Mouse (Mus musculus): ENCODE measurements around the gene Cpa4. TPM values are rescaled to one million over a fixed set of nuclear protein-coding genes. Genes with fewer than 3 reads are reported as not detected.

The Cpa4 gene
- polyA plus RNA-seq, 1 experiment from 2014 or later = 0.59 TPM

- no peaks in the 10 kb centered on the region for H3K36me3 ChIP-seq
- no peak overlapping the region for H3K4me2 ChIP-seq
- no peak overlapping the region for H3K27ac ChIP-seq (replicated peaks)
- H3K9ac ChIP-seq = no peak overlapping the region
- H3K9me3 ChIP-seq = no peaks in the 10 kb centered on the region
- WGBS = 25% methylated on average over 7 of the region's 7 CpGs
- H3K4me1 ChIP-seq (replicated peaks) = peaks cover 6% of the 10 kb centered on the region; the same call in 1 of the 2 replicates
- no peaks in the 10 kb centered on the region for H3K27me3 ChIP-seq
- no peak overlapping the region for H3K4me3 ChIP-seq
- ATAC-seq (ENCODE audit: low read depth) = no peak
Measured at GRCm38 (mm10) chr6:30604342-30604867, 36.2 kb downstream of the Cpa4 start.

- Histone ChIP-seq H3K4me2 (no peak overlapping the region), H3K9me3 (no peaks in the 10 kb centered on the region), H3K27ac (replicated peaks) (no peak overlapping the region), H3K36me3 (no peaks in the 10 kb centered on the region), H3K4me1 (replicated peaks) (peaks cover 6% of the 10 kb centered on the region; the same call in 1 of the 2 replicates), H3K4me3 (no peak overlapping the region), H3K9ac (no peak overlapping the region), H3K27me3 (no peaks in the 10 kb centered on the region)
- 87% methylated on average over 4 of the region's 4 CpGs for WGBS
- no peak for ATAC-seq (ENCODE audit: low read depth)
Measured at GRCm38 (mm10) chr6:30605111-30605510, 36.9 kb downstream of the Cpa4 start.

GRCm38 (mm10) chr6:30605672-30606071, 37.5 kb downstream of the Cpa4 start:
- Histone ChIP-seq H3K4me1 (replicated peaks) (peaks cover 6% of the 10 kb centered on the region; the same call in 1 of the 2 replicates), H3K27ac (replicated peaks) (no peak overlapping the region), H3K4me3 (no peak overlapping the region), H3K4me2 (no peak overlapping the region), H3K9me3 (no peaks in the 10 kb centered on the region), H3K36me3 (no peaks in the 10 kb centered on the region), H3K9ac (no peak overlapping the region), H3K27me3 (no peaks in the 10 kb centered on the region)
- no peak for ATAC-seq (ENCODE audit: low read depth)
- 89% methylated on average over 5 of the region's 5 CpGs for WGBS

- WGBS = 86% methylated on average over 7 of the region's 7 CpGs
- H3K4me1 ChIP-seq (replicated peaks) = peaks cover 18% of the 10 kb centered on the region
- H3K27ac ChIP-seq (replicated peaks) = no peak within 1 kb of the TSS
- no peak within 1 kb of the TSS for H3K4me2 ChIP-seq
- H3K36me3 ChIP-seq = no peaks in the 10 kb centered on the region
- no peak within 1 kb of the TSS for H3K4me3 ChIP-seq
- H3K9me3 ChIP-seq = no peaks in the 10 kb centered on the region
- no peak for ATAC-seq (ENCODE audit: low read depth)
- H3K27me3 ChIP-seq = no peaks in the 10 kb centered on the region
- H3K9ac ChIP-seq = no peak within 1 kb of the TSS
Measured at GRCm38 (mm10) chr6:30610710-30611109, 42.5 kb downstream of the Cpa4 start, which contains the start of gene Cpa5. Gene Cpa5 (plus strand): TSS chr6:30611010.

GRCm38 (mm10) chr6:30611212-30611611, 43.0 kb downstream of the Cpa4 start:
- Histone ChIP-seq H3K4me3 (no peak overlapping the region), H3K36me3 (no peaks in the 10 kb centered on the region), H3K27me3 (no peaks in the 10 kb centered on the region), H3K9me3 (no peaks in the 10 kb centered on the region), H3K4me1 (replicated peaks) (peaks cover 23% of the 10 kb centered on the region), H3K4me2 (no peak overlapping the region), H3K27ac (replicated peaks) (no peak overlapping the region), H3K9ac (no peak overlapping the region)
- WGBS = 25% methylated on average over 5 of the region's 5 CpGs
- ATAC-seq (ENCODE audit: low read depth) = no peak

GRCm38 (mm10) chr6:30614251-30614650, 46.1 kb downstream of the Cpa4 start:
- no peak for ATAC-seq (ENCODE audit: low read depth)
- H3K9me3 ChIP-seq = no peaks in the 10 kb centered on the region
- peaks cover 52% of the 10 kb centered on the region for H3K4me1 ChIP-seq (replicated peaks)
- no peak overlapping the region for H3K4me3 ChIP-seq
- 51% methylated on average over 6 of the region's 6 CpGs for WGBS
- no peak overlapping the region for H3K4me2 ChIP-seq
- H3K9ac ChIP-seq = no peak overlapping the region
- H3K27ac ChIP-seq (replicated peaks) = no peak overlapping the region
- H3K27me3 ChIP-seq = no peaks in the 10 kb centered on the region
- H3K36me3 ChIP-seq = no peaks in the 10 kb centered on the region

DNA sequence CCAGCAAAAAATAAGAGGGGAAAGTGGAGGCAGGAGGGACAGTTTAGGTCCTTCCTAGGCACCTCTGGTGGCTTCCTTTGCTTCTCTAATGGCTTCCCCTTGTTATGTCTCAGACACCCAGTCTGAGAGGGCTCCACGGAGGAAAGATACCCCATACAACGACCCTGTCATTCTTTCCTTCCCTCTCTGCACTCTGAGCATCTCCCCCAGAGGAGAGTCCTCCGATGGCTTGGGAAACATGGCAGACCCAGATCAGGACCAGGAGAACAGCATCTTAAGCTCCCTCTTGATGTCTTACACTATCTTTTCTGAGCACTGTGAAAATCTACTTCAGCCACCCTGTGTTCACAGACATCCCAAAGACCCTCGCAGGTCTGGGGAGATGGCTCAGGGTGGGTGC, 47.6 kb downstream of the Cpa4 start:
- no peaks in the 10 kb centered on the region for H3K36me3 ChIP-seq
- no peak overlapping the region for H3K4me2 ChIP-seq
- H3K27ac ChIP-seq (replicated peaks) = no peak overlapping the region
- H3K27me3 ChIP-seq = no peaks in the 10 kb centered on the region
- H3K9me3 ChIP-seq = no peaks in the 10 kb centered on the region
- ATAC-seq (ENCODE audit: low read depth) = no peak
- H3K4me1 ChIP-seq (replicated peaks) = peaks cover 52% of the 10 kb centered on the region
- 23% methylated on average over 4 of the region's 4 CpGs for WGBS
- no peak overlapping the region for H3K4me3 ChIP-seq
- no peak overlapping the region for H3K9ac ChIP-seq

GRCm38 (mm10) chr6:30616491-30616941, 48.3 kb downstream of the Cpa4 start:
- Histone ChIP-seq H3K36me3 (no peaks in the 10 kb centered on the region), H3K9ac (0 out of 2 replicates have a peak overlapping the region, but pooled peaks have one; percentile 8), H3K27ac (replicated peaks) (peak overlapping the region; percentile 81), H3K27me3 (no peaks in the 10 kb centered on the region), H3K4me3 (no peak overlapping the region), H3K9me3 (no peaks in the 10 kb centered on the region), H3K4me2 (peak overlapping the region; percentile 56), H3K4me1 (replicated peaks) (peaks cover 52% of the 10 kb centered on the region)
- WGBS = 1% methylated on average over 8 of the region's 8 CpGs
- no peak for ATAC-seq (ENCODE audit: low read depth)

GRCm38 (mm10) chr6:30617020-30617958, 49.1 kb downstream of the Cpa4 start:
- H3K4me3 ChIP-seq = peak overlapping the region; percentile 19
- H3K27me3 ChIP-seq = no peaks in the 10 kb centered on the region
- WGBS = 2% methylated on average over 13 of the region's 13 CpGs
- ATAC-seq (ENCODE audit: low read depth) = peak; percentile 75
- H3K36me3 ChIP-seq = no peaks in the 10 kb centered on the region
- H3K27ac ChIP-seq (replicated peaks) = peak overlapping the region; percentile 81
- peak overlapping the region; percentile 56 for H3K4me2 ChIP-seq
- H3K9ac ChIP-seq = peak overlapping the region; percentile 60; the same call in 1 of the 2 replicates
- peaks cover 52% of the 10 kb centered on the region for H3K4me1 ChIP-seq (replicated peaks)
- no peaks in the 10 kb centered on the region for H3K9me3 ChIP-seq

DNA sequence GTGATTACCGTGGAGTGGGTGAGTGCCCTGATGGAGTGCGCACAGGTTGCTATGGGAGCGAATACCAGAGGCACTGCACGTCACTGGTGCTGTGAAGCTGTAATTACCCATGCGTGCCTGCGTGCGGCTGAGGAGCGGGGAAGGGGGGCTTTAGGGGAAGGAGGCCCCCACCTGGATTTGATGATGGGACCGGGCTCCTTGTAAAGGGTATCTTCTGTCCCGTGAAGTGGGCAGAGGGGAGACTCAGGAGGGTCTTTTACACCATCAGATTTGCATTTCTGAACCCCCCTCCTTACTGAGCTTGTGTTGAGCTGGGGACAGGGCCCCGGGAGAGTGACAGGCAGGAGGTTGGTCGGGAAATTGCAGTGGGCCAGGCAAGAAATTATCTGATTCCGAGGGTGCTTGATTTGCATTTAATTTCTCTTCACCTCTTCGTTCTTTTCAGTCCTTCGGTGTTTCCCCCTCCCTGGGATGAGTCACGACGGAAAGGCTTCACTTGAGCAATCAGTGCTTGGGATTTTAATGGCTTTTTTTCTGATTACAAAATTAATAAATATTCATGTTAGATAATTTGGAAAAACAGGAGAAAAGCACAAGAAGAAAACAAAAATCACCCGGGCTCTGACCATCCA, 49.9 kb downstream of the Cpa4 start:
- H3K4me3 ChIP-seq = peak overlapping the region; percentile 19
- H3K4me1 ChIP-seq (replicated peaks) = peaks cover 52% of the 10 kb centered on the region
- H3K27me3 ChIP-seq = no peaks in the 10 kb centered on the region
- H3K27ac ChIP-seq (replicated peaks) = peak overlapping the region; percentile 81
- ATAC-seq (ENCODE audit: low read depth) = peak; percentile 88
- H3K9ac ChIP-seq = peak overlapping the region; percentile 60
- 4% methylated on average over 18 of the region's 18 CpGs for WGBS
- peak overlapping the region; percentile 56 for H3K4me2 ChIP-seq
- no peaks in the 10 kb centered on the region for H3K36me3 ChIP-seq
- H3K9me3 ChIP-seq = no peaks in the 10 kb centered on the region

DNA sequence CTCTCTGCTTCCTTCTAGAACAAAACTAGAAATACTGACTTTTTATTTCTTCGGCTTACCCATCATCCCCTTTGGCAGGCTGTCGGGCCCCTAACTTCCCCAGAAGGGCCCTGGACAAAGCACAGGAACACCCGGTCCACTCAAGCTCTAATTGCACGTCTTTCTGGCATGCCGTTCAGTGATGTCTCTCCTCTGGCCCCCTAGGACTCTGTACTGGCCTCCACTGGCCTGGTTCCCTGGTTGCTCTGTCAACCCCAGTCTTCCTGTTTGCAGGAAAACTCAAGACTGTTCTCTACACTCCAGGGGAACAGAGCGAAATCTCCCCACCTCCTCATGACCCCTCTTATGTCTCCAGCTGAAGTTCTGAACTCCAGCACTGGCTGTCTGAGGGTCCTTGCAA, 50.6 kb downstream of the Cpa4 start:
- Histone ChIP-seq H3K4me3 (no peak overlapping the region), H3K9ac (no peak overlapping the region), H3K27ac (replicated peaks) (peak overlapping the region; percentile 81), H3K36me3 (no peaks in the 10 kb centered on the region), H3K9me3 (no peaks in the 10 kb centered on the region), H3K4me2 (0 out of 2 replicates have a peak overlapping the region, but pooled peaks have one; percentile 56), H3K27me3 (no peaks in the 10 kb centered on the region), H3K4me1 (replicated peaks) (peaks cover 52% of the 10 kb centered on the region)
- no peak for ATAC-seq (ENCODE audit: low read depth)
- 26% methylated on average over 6 of the region's 6 CpGs for WGBS

DNA sequence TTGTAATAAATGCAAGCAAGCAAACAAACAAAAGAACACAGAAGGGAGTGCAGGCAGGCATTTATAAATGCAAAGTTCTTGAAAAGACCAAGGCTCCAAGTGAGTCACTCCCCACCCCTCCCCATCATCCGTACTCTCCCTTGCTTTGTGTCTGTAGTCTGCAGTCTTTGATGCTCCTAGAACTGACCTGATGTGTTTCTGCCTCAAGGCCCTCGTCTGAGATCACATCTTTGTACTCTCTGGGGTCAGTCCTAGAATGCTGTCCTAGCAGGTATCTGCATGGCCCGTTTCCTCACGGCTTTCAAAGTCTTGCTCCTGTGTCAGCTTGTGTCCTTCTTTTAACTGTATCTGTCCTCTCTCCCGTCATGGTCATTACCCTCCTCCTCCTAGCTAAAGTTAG, 51.4 kb downstream of the Cpa4 start:
- peaks cover 45% of the 10 kb centered on the region for H3K4me1 ChIP-seq (replicated peaks)

More for the DNA sequence above, 51.4 kb downstream of the Cpa4 start:
- ATAC-seq (ENCODE audit: low read depth) = no peak
- 65% methylated on average over 5 of the region's 5 CpGs for WGBS
- no peak overlapping the region for H3K4me3 ChIP-seq
- H3K4me2 ChIP-seq = no peak overlapping the region
- H3K9me3 ChIP-seq = no peaks in the 10 kb centered on the region
- H3K36me3 ChIP-seq = no peaks in the 10 kb centered on the region
- no peaks in the 10 kb centered on the region for H3K27me3 ChIP-seq
- no peak overlapping the region for H3K27ac ChIP-seq (replicated peaks)
- no peak overlapping the region for H3K9ac ChIP-seq
